In the genomic region with DNA sequence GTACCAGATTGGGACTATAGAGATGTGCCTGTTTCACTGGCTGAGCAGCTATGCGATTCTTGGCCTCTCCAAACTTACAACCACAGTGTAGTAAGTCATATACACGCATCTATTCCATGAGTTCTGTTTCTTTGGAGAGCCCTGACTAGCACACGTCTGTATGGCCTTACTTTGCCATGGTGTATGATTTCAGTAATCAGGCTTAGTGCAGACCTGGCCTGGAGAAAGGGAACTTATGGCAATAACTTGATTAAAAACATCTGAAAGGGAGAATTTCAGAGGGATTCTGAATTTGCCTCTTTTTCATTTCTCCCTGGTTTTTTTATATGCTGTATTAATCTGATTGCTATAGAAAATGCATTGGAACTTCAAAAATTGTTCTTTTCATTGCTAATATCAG, we compare ENCODE assay signal across 22 mouse cellular contexts.
"Had no signal": no experiment of that assay in that cellular context is flagged by ENCODE, and none has a peak within 500 bp of the region (broad histone marks: within the 10 kb centered on the region; RNA-seq: fewer than 3 reads in every experiment).

No protein-coding gene starts in this region.

- H3K27ac ChIP-seq: kidney, embryonic 15.5 days; liver, embryonic 12.5 days; liver, embryonic 15.5 days; lung, embryonic 15.5 days; midbrain, embryonic 12.5 days; midbrain, embryonic 15.5 days; neural tube, embryonic 13.5 days; stomach, embryonic 15.5 days had no signal

- H3K4me2 ChIP-seq: kidney, embryonic 15.5 days; liver, embryonic 12.5 days; liver, embryonic 15.5 days; lung, embryonic 15.5 days; midbrain, embryonic 12.5 days; midbrain, embryonic 15.5 days; neural tube, embryonic 13.5 days; stomach, embryonic 15.5 days had no signal

- DNase-seq: kidney, adult 11 months; kidney, adult 8-10 months; kidney, postnatal 10 days; kidney, postnatal 36 days; left cerebral cortex, postnatal 4 days; liver; lung, adult 18-20 months; lung, postnatal 10 days; lung, postnatal 4 days; retina, postnatal 1 day; right cerebral cortex, postnatal 25 days; spleen, adult 18-20 months; thymus, postnatal 25 days had no signal

- H3K9ac ChIP-seq: kidney, embryonic 15.5 days; liver, embryonic 12.5 days; liver, embryonic 15.5 days; lung, embryonic 15.5 days; midbrain, embryonic 12.5 days; midbrain, embryonic 15.5 days; neural tube, embryonic 13.5 days; stomach, embryonic 15.5 days had no signal

- H3K4me1 ChIP-seq: liver, embryonic 12.5 days; liver, embryonic 15.5 days; midbrain, embryonic 15.5 days had no signal

- ATAC-seq: liver, embryonic 12.5 days; midbrain, embryonic 15.5 days had no signal

- H3K27me3 ChIP-seq: kidney, embryonic 15.5 days; liver, embryonic 12.5 days; liver, embryonic 15.5 days; lung, embryonic 15.5 days; midbrain, embryonic 12.5 days; midbrain, embryonic 15.5 days; neural tube, embryonic 13.5 days; stomach, embryonic 15.5 days had no signal

- H3K4me3 ChIP-seq: kidney, embryonic 15.5 days; liver, embryonic 12.5 days; liver, embryonic 15.5 days; lung, embryonic 15.5 days; midbrain, embryonic 12.5 days; midbrain, embryonic 15.5 days; myocyte; neural tube, embryonic 13.5 days; stomach, embryonic 15.5 days had no signal

- H3K36me3 ChIP-seq: kidney, embryonic 15.5 days; liver, embryonic 12.5 days; liver, embryonic 15.5 days; lung, embryonic 15.5 days; midbrain, embryonic 12.5 days; midbrain, embryonic 15.5 days; neural tube, embryonic 13.5 days; stomach, embryonic 15.5 days had no signal

- H3K9me3 ChIP-seq: kidney, embryonic 15.5 days; liver, embryonic 12.5 days; liver, embryonic 15.5 days; lung, embryonic 15.5 days; midbrain, embryonic 12.5 days; midbrain, embryonic 15.5 days; neural tube, embryonic 13.5 days; stomach, embryonic 15.5 days had no signal
